Mouse (Mus musculus): ENCODE data around the gene Cdkl5. TPM values are rescaled to one million over a fixed set of nuclear protein-coding genes. Genes with fewer than 3 reads are reported as not detected.

Gene Cdkl5
- total RNA-seq, 1 experiment = 4.3 TPM

DNA sequence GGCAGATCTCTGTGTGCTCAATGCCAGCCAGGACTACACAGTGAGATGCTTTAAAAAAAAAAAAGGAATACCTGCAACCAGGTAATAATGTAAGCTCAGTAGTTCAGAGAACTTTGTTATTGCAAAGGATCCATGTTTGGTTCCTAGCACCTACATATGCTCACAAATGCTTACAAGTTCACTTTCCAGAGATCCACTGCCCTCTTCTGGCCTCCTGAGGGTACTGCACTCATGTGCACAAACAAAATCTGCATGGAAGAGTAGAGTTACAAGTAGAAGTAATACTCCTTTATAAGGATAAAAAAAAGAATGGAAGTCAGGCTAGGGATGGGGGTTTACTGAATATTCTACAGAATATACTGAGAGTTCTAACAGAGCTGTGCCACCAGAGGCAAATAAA lies 63.8 kb downstream of the Cdkl5 start:
- peak; percentile 3 for DNase-seq (ENCODE audit: low read depth, low spot score)
- TF ChIP-seq MAFK (IDR thresholded peaks at IDR 0.05; ENCODE audit: insufficient read depth, low read depth, low read length) = no peak
- no peak for TF ChIP-seq CHD2 (IDR thresholded peaks at IDR 0.05; ENCODE audit: low read depth, low read length)
- TF ChIP-seq ZNF384 (IDR thresholded peaks at IDR 0.05; ENCODE audit: low read depth, low read length) = no peak
- no peak for TF ChIP-seq ZC3H11A (IDR thresholded peaks at IDR 0.05; ENCODE audit: borderline replicate concordance, low read depth, low read length)
- no peak for TF ChIP-seq HCFC1 (IDR thresholded peaks at IDR 0.05; ENCODE audit: borderline replicate concordance, insufficient read depth, low read length)
- Histone ChIP-seq H3K4me1 (ENCODE audit: control insufficient read depth in 2 of 2, insufficient read depth in 2 of 2, low read length in 2 of 2, poor library complexity in 1 of 2) (no peaks in the 10 kb centered on the region), H3K4me3 (ENCODE audit: insufficient read depth in 1 of 2, low read depth in 1 of 2, low read length in 2 of 2, poor library complexity in 1 of 2, severe bottlenecking in 1 of 2) (no peak overlapping the region), H3K27ac (ENCODE audit: insufficient read depth, low read depth, low read length, poor library complexity, severe bottlenecking) (no peak overlapping the region), H3K9ac (ENCODE audit: insufficient read depth, low read depth, low read length, poor library complexity, severe bottlenecking) (no peak overlapping the region), H3K36me3 (ENCODE audit: control insufficient read depth, insufficient read depth, low read length, poor library complexity, severe bottlenecking) (no peaks in the 10 kb centered on the region), H3K9me3 (ENCODE audit: control insufficient read depth, insufficient read depth, low read depth, low read length) (no peaks in the 10 kb centered on the region)
- in situ Hi-C loops (cut with MboI; ENCODE audit: low sequenced_read_pairs in 2 of 2, unreplicated experiment in 2 of 2) = no loop called here

GRCm38 (mm10) chrX:160928870-160929269 lies 65.6 kb downstream of the Cdkl5 start:
- H3K9me3 ChIP-seq (ENCODE audit: control insufficient read depth, insufficient read depth, low read depth, low read length) = no peaks in the 10 kb centered on the region
- in situ Hi-C loops (cut with MboI; ENCODE audit: low sequenced_read_pairs in 2 of 2, unreplicated experiment in 2 of 2) = no loop called here
- no peak overlapping the region for H3K4me3 ChIP-seq (ENCODE audit: insufficient read depth in 1 of 2, low read depth in 1 of 2, low read length in 2 of 2, poor library complexity in 1 of 2, severe bottlenecking in 1 of 2)
- no peak overlapping the region for H3K9ac ChIP-seq (ENCODE audit: insufficient read depth, low read depth, low read length, poor library complexity, severe bottlenecking)
- TF ChIP-seq ZC3H11A (IDR thresholded peaks at IDR 0.05; ENCODE audit: borderline replicate concordance, low read depth, low read length) (no peak), MAFK (IDR thresholded peaks at IDR 0.05; ENCODE audit: insufficient read depth, low read depth, low read length) (no peak), HCFC1 (IDR thresholded peaks at IDR 0.05; ENCODE audit: borderline replicate concordance, insufficient read depth, low read length) (no peak), ZNF384 (IDR thresholded peaks at IDR 0.05; ENCODE audit: low read depth, low read length) (no peak), CHD2 (IDR thresholded peaks at IDR 0.05; ENCODE audit: low read depth, low read length) (no peak)
- no peaks in the 10 kb centered on the region for H3K36me3 ChIP-seq (ENCODE audit: control insufficient read depth, insufficient read depth, low read length, poor library complexity, severe bottlenecking)
- no peak overlapping the region for H3K27ac ChIP-seq (ENCODE audit: insufficient read depth, low read depth, low read length, poor library complexity, severe bottlenecking)
- no peaks in the 10 kb centered on the region for H3K4me1 ChIP-seq (ENCODE audit: control insufficient read depth in 2 of 2, insufficient read depth in 2 of 2, low read length in 2 of 2, poor library complexity in 1 of 2)
- DNase-seq (ENCODE audit: low read depth, low spot score) = no peak

GRCm38 (mm10) chrX:160919022-160919637 lies 75.4 kb downstream of the Cdkl5 start:
- no peaks in the 10 kb centered on the region for H3K36me3 ChIP-seq (ENCODE audit: control insufficient read depth, insufficient read depth, low read length, poor library complexity, severe bottlenecking)
- TF ChIP-seq CHD2 (IDR thresholded peaks at IDR 0.05; ENCODE audit: low read depth, low read length) (no peak), HCFC1 (IDR thresholded peaks at IDR 0.05; ENCODE audit: borderline replicate concordance, insufficient read depth, low read length) (no peak), ZC3H11A (IDR thresholded peaks at IDR 0.05; ENCODE audit: borderline replicate concordance, low read depth, low read length) (no peak), ZNF384 (IDR thresholded peaks at IDR 0.05; ENCODE audit: low read depth, low read length) (no peak), MAFK (IDR thresholded peaks at IDR 0.05; ENCODE audit: insufficient read depth, low read depth, low read length) (no peak)
- H3K4me3 ChIP-seq (ENCODE audit: insufficient read depth in 1 of 2, low read depth in 1 of 2, low read length in 2 of 2, poor library complexity in 1 of 2, severe bottlenecking in 1 of 2) = no peak overlapping the region
- in situ Hi-C loops (cut with MboI; ENCODE audit: low sequenced_read_pairs in 2 of 2, unreplicated experiment in 2 of 2) = no loop called here
- H3K27ac ChIP-seq (ENCODE audit: insufficient read depth, low read depth, low read length, poor library complexity, severe bottlenecking) = no peak overlapping the region
- H3K4me1 ChIP-seq (ENCODE audit: control insufficient read depth in 2 of 2, insufficient read depth in 2 of 2, low read length in 2 of 2, poor library complexity in 1 of 2) = no peaks in the 10 kb centered on the region
- no peaks in the 10 kb centered on the region for H3K9me3 ChIP-seq (ENCODE audit: control insufficient read depth, insufficient read depth, low read depth, low read length)
- no peak overlapping the region for H3K9ac ChIP-seq (ENCODE audit: insufficient read depth, low read depth, low read length, poor library complexity, severe bottlenecking)
- no peak for DNase-seq (ENCODE audit: low read depth, low spot score)

GRCm38 (mm10) chrX:160906952-160907351 lies 87.6 kb downstream of the Cdkl5 start, which contains the start of gene Gja6:
Gja6 (minus strand) TSS chrX:160907052.
- in situ Hi-C loops (cut with MboI; ENCODE audit: low sequenced_read_pairs in 2 of 2, unreplicated experiment in 2 of 2) = no loop called here
- H3K4me1 ChIP-seq (ENCODE audit: control insufficient read depth in 2 of 2, insufficient read depth in 2 of 2, low read length in 2 of 2, poor library complexity in 1 of 2) = no peaks in the 10 kb centered on the region
- H3K27ac ChIP-seq (ENCODE audit: insufficient read depth, low read depth, low read length, poor library complexity, severe bottlenecking) = no peak within 1 kb of the TSS
- TF ChIP-seq MAFK (IDR thresholded peaks at IDR 0.05; ENCODE audit: insufficient read depth, low read depth, low read length) = no peak
- no peaks in the 10 kb centered on the region for H3K9me3 ChIP-seq (ENCODE audit: control insufficient read depth, insufficient read depth, low read depth, low read length)
- DNase-seq (ENCODE audit: low read depth, low spot score) = no peak
- H3K36me3 ChIP-seq (ENCODE audit: control insufficient read depth, insufficient read depth, low read length, poor library complexity, severe bottlenecking) = no peaks in the 10 kb centered on the region
- H3K9ac ChIP-seq (ENCODE audit: insufficient read depth, low read depth, low read length, poor library complexity, severe bottlenecking) = no peak within 1 kb of the TSS
- no peak within 1 kb of the TSS for H3K4me3 ChIP-seq (ENCODE audit: insufficient read depth in 1 of 2, low read depth in 1 of 2, low read length in 2 of 2, poor library complexity in 1 of 2, severe bottlenecking in 1 of 2)

DNA sequence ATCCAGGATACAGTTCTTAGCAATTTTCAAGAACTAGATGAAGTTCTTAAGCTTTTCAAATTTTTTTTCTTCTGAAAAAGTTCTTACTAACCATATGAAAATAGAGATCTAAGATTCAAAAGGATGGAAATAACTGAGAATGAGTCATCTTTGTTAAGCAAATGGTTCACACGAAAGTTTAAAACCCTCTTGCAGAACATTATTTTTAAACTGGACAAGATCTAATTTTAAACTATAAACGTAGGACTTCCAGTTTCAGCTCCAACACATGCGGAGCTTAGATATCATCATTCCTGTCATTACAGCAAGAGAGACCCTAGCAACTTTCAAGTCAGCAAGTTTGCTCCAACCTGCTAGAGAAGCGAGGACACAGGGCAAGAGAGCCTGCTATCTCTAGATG lies 88.0 kb downstream of the Cdkl5 start:
- H3K36me3 ChIP-seq (ENCODE audit: control insufficient read depth, insufficient read depth, low read length, poor library complexity, severe bottlenecking) = no peaks in the 10 kb centered on the region
- no peak for DNase-seq (ENCODE audit: low read depth, low spot score)
- H3K9ac ChIP-seq (ENCODE audit: insufficient read depth, low read depth, low read length, poor library complexity, severe bottlenecking) = no peak overlapping the region
- no peaks in the 10 kb centered on the region for H3K4me1 ChIP-seq (ENCODE audit: control insufficient read depth in 2 of 2, insufficient read depth in 2 of 2, low read length in 2 of 2, poor library complexity in 1 of 2)
- no peaks in the 10 kb centered on the region for H3K9me3 ChIP-seq (ENCODE audit: control insufficient read depth, insufficient read depth, low read depth, low read length)
- no peak overlapping the region for H3K4me3 ChIP-seq (ENCODE audit: insufficient read depth in 1 of 2, low read depth in 1 of 2, low read length in 2 of 2, poor library complexity in 1 of 2, severe bottlenecking in 1 of 2)
- no peak overlapping the region for H3K27ac ChIP-seq (ENCODE audit: insufficient read depth, low read depth, low read length, poor library complexity, severe bottlenecking)
- TF ChIP-seq ZC3H11A (IDR thresholded peaks at IDR 0.05; ENCODE audit: borderline replicate concordance, low read depth, low read length) (no peak), ZNF384 (IDR thresholded peaks at IDR 0.05; ENCODE audit: low read depth, low read length) (no peak), HCFC1 (IDR thresholded peaks at IDR 0.05; ENCODE audit: borderline replicate concordance, insufficient read depth, low read length) (no peak), CHD2 (IDR thresholded peaks at IDR 0.05; ENCODE audit: low read depth, low read length) (no peak), MAFK (IDR thresholded peaks at IDR 0.05; ENCODE audit: insufficient read depth, low read depth, low read length) (no peak)
- in situ Hi-C loops (cut with MboI; ENCODE audit: low sequenced_read_pairs in 2 of 2, unreplicated experiment in 2 of 2) = no loop called here
